Mouse (Mus musculus): ENCODE data around the gene Cdkal1. TPM values are rescaled to one million over a fixed set of nuclear protein-coding genes. Genes with fewer than 3 reads are reported as not detected.

Cdkal1 gene
- polyA plus RNA-seq, 1 experiment: 1.2 TPM

DNA sequence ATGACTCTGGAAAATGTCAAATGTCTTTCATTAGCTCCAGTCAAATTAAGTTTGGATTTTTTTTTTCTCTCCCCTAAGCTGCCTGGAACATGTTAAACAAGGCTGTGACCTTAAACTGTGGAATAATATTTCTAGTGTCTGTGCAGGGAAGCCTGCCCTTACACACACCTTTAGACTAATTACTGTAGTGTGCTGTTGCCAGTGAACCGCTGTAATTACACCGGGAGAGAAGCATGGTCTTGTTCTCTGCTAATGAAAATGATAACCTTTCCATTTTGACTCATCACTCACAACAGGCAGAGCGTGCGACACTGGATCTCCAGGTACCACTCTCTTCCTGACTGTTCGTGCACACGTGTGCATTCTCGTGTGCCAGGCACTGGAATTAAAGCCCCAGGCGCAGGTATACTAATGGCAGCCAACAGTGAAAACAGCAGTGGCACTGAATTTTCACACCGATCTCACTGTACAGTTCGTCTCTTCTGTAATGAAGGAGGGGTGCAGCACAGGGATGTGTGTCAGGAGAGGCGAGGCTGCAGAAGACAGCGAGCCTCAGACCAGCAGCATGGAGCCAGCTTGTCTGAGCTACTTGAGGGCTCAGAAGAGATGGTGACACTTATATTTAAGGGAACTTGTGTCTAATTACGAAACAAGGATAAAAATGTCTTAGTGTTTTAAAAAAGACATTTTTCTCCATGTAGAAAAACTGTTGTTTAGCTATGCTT lies 490.4 kb downstream of the Cdkal1 start:
- Histone ChIP-seq H3K36me3 (ENCODE audit: control insufficient read depth, insufficient read depth, low read length) (no peaks in the 10 kb centered on the region), H3K4me3 (ENCODE audit: extremely low read depth, insufficient read depth, insufficient read length) (no peak overlapping the region), H3K27ac (ENCODE audit: insufficient read depth, low read length) (no peak overlapping the region), H3K27me3 (ENCODE audit: control insufficient read depth, insufficient read depth, low read length) (no peaks in the 10 kb centered on the region), H3K4me1 (ENCODE audit: control insufficient read depth, insufficient read depth, insufficient read length) (no peaks in the 10 kb centered on the region)
- DNase-seq (ENCODE audit: low read depth in 1 of 2, low spot score in 2 of 2): no peak
- WGBS: 95% methylated on average over 13 of the region's 13 CpGs
- no peak for TF ChIP-seq POLR2A (IDR thresholded peaks at IDR 0.05; ENCODE audit: low read depth, low read length)
- no peak for TF ChIP-seq CTCF (IDR thresholded peaks at IDR 0.05; ENCODE audit: extremely low read depth, insufficient read depth, insufficient read length, insufficient replicate concordance)

DNA sequence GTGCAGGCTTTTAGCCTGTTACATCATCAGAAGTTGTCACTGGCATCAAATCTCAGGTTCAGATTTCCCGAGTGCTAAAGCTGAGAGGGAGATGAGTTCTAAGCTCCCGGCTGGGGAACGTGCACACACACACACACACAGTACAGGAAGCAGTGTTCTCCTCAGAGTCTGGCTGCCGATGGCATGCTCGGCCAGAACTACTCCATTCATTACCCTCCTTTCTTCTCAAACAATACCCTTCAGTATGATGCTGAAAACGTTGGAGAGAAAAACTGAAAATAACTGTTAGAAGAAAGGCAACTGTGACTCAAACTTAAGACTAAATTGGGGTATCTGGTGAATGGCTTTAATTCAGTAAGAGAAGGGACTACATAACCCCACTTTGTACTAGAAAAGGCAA lies 491.5 kb downstream of the Cdkal1 start:
- TF ChIP-seq CTCF (IDR thresholded peaks at IDR 0.05; ENCODE audit: extremely low read depth, insufficient read depth, insufficient read length, insufficient replicate concordance) (no peak), POLR2A (IDR thresholded peaks at IDR 0.05; ENCODE audit: low read depth, low read length) (no peak)
- H3K4me1 ChIP-seq (ENCODE audit: control insufficient read depth, insufficient read depth, insufficient read length): no peaks in the 10 kb centered on the region
- no peak overlapping the region for H3K4me3 ChIP-seq (ENCODE audit: extremely low read depth, insufficient read depth, insufficient read length)
- H3K36me3 ChIP-seq (ENCODE audit: control insufficient read depth, insufficient read depth, low read length): no peaks in the 10 kb centered on the region
- no peak for DNase-seq (ENCODE audit: low read depth in 1 of 2, low spot score in 2 of 2)
- H3K27ac ChIP-seq (ENCODE audit: insufficient read depth, low read length): no peak overlapping the region
- H3K27me3 ChIP-seq (ENCODE audit: control insufficient read depth, insufficient read depth, low read length): no peaks in the 10 kb centered on the region
- WGBS: 68% methylated on average over 6 of the region's 6 CpGs

DNA sequence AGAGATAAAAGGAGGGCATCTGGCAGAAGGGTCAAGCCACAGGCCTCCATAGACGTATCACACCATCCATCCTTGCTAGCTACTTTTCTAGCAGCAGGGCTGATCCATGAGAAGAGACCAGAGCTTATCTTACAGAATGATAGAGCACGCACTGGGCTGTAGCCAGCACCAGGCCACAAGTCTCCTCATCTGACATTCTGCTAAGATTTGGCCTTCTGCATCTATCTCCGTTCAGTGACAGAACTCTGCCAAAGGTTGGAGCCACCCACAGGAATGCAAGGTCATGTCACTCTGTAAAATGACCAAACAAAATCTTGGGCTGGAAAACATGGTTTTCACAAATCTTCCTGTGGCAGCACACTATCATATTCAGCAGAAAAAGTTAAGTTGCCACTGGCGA lies 493.6 kb downstream of the Cdkal1 start:
- WGBS: 85% methylated on average over 4 of the region's 4 CpGs
- Histone ChIP-seq H3K27me3 (ENCODE audit: control insufficient read depth, insufficient read depth, low read length) (no peaks in the 10 kb centered on the region), H3K4me3 (ENCODE audit: extremely low read depth, insufficient read depth, insufficient read length) (no peak overlapping the region), H3K27ac (ENCODE audit: insufficient read depth, low read length) (no peak overlapping the region), H3K36me3 (ENCODE audit: control insufficient read depth, insufficient read depth, low read length) (no peaks in the 10 kb centered on the region), H3K4me1 (ENCODE audit: control insufficient read depth, insufficient read depth, insufficient read length) (no peaks in the 10 kb centered on the region)
- no peak for DNase-seq (ENCODE audit: low read depth in 1 of 2, low spot score in 2 of 2)
- TF ChIP-seq POLR2A (IDR thresholded peaks at IDR 0.05; ENCODE audit: low read depth, low read length) (no peak), CTCF (IDR thresholded peaks at IDR 0.05; ENCODE audit: extremely low read depth, insufficient read depth, insufficient read length, insufficient replicate concordance) (no peak)

DNA sequence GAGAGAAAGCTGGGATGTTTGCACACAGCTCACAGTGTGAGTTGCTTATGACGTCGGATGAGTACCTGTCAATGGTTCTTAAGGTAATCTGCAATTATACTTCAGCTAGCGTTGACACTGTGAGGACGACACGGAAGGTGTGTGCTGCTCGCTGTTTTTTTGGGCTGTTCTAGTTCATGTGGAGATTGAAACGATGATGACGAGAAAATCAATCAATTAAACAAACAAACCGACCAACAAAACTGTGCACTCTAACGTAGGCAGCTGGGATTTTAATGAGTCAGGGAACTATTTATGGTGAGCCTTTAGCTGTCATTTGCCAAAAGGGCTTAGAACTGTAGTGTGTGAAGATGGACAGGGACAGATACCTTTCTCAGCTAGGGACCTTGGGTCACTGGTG lies 494.6 kb downstream of the Cdkal1 start:
- no peak for TF ChIP-seq POLR2A (IDR thresholded peaks at IDR 0.05; ENCODE audit: low read depth, low read length)
- no peak for TF ChIP-seq CTCF (IDR thresholded peaks at IDR 0.05; ENCODE audit: extremely low read depth, insufficient read depth, insufficient read length, insufficient replicate concordance)
- Histone ChIP-seq H3K4me1 (ENCODE audit: control insufficient read depth, insufficient read depth, insufficient read length) (no peaks in the 10 kb centered on the region), H3K36me3 (ENCODE audit: control insufficient read depth, insufficient read depth, low read length) (no peaks in the 10 kb centered on the region), H3K27ac (ENCODE audit: insufficient read depth, low read length) (no peak overlapping the region), H3K27me3 (ENCODE audit: control insufficient read depth, insufficient read depth, low read length) (no peaks in the 10 kb centered on the region), H3K4me3 (ENCODE audit: extremely low read depth, insufficient read depth, insufficient read length) (no peak overlapping the region)
- no peak for DNase-seq (ENCODE audit: low read depth in 1 of 2, low spot score in 2 of 2)
- 93% methylated on average over 10 of the region's 10 CpGs for WGBS

- WGBS: 90% methylated on average over 1 of the region's 1 CpGs
- H3K4me1 ChIP-seq (ENCODE audit: control insufficient read depth, insufficient read depth, insufficient read length): no peaks in the 10 kb centered on the region
- no peak for DNase-seq (ENCODE audit: low read depth in 1 of 2, low spot score in 2 of 2)
- H3K36me3 ChIP-seq (ENCODE audit: control insufficient read depth, insufficient read depth, low read length): peaks cover under 1% of the 10 kb centered on the region; the same call in 1 of the 2 replicates
- no peak overlapping the region for H3K27ac ChIP-seq (ENCODE audit: insufficient read depth, low read length)
- TF ChIP-seq POLR2A (IDR thresholded peaks at IDR 0.05; ENCODE audit: low read depth, low read length) (no peak), CTCF (IDR thresholded peaks at IDR 0.05; ENCODE audit: extremely low read depth, insufficient read depth, insufficient read length, insufficient replicate concordance) (no peak)
- no peak overlapping the region for H3K4me3 ChIP-seq (ENCODE audit: extremely low read depth, insufficient read depth, insufficient read length)
- H3K27me3 ChIP-seq (ENCODE audit: control insufficient read depth, insufficient read depth, low read length): no peaks in the 10 kb centered on the region
Observed at GRCm38 (mm10) chr13:29359341-29359740, 496.1 kb downstream of the Cdkal1 start.

GRCm38 (mm10) chr13:29357483-29357882 lies 498.0 kb downstream of the Cdkal1 start:
- H3K27ac ChIP-seq (ENCODE audit: insufficient read depth, low read length): no peak overlapping the region
- no peak for DNase-seq (ENCODE audit: low read depth in 1 of 2, low spot score in 2 of 2)
- no peaks in the 10 kb centered on the region for H3K27me3 ChIP-seq (ENCODE audit: control insufficient read depth, insufficient read depth, low read length)
- WGBS: 93% methylated on average over 5 of the region's 5 CpGs
- H3K4me3 ChIP-seq (ENCODE audit: extremely low read depth, insufficient read depth, insufficient read length): no peak overlapping the region
- H3K36me3 ChIP-seq (ENCODE audit: control insufficient read depth, insufficient read depth, low read length): peaks cover 4% of the 10 kb centered on the region; the same call in 1 of the 2 replicates
- no peaks in the 10 kb centered on the region for H3K4me1 ChIP-seq (ENCODE audit: control insufficient read depth, insufficient read depth, insufficient read length)
- TF ChIP-seq POLR2A (IDR thresholded peaks at IDR 0.05; ENCODE audit: low read depth, low read length) (no peak), CTCF (IDR thresholded peaks at IDR 0.05; ENCODE audit: extremely low read depth, insufficient read depth, insufficient read length, insufficient replicate concordance) (no peak)

DNA sequence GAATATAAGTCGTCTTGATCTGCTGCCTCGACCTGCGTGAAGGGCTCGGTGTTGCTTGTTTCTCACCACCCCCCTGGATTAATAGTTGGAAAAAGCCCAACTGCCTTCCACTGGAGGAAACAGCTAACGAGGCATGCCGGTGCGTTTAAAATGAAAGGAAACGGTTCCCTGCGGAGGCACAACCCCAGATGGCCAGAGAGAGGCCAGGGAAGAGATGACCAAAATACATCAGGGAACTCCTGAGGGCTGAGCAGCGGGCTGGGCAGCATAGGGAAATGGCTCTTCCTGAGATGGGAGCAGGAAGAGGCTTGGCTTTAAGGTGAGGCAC lies 499.4 kb downstream of the Cdkal1 start:
- no peaks in the 10 kb centered on the region for H3K4me1 ChIP-seq (ENCODE audit: control insufficient read depth, insufficient read depth, insufficient read length)
- 85% methylated on average over 10 of the region's 10 CpGs for WGBS
- DNase-seq (ENCODE audit: low read depth in 1 of 2, low spot score in 2 of 2): no peak
- H3K27me3 ChIP-seq (ENCODE audit: control insufficient read depth, insufficient read depth, low read length): no peaks in the 10 kb centered on the region
- H3K27ac ChIP-seq (ENCODE audit: insufficient read depth, low read length): no peak overlapping the region
- peaks cover 5% of the 10 kb centered on the region; the same call in 1 of the 2 replicates for H3K36me3 ChIP-seq (ENCODE audit: control insufficient read depth, insufficient read depth, low read length)
- TF ChIP-seq POLR2A (IDR thresholded peaks at IDR 0.05; ENCODE audit: low read depth, low read length) (no peak), CTCF (IDR thresholded peaks at IDR 0.05; ENCODE audit: extremely low read depth, insufficient read depth, insufficient read length, insufficient replicate concordance) (no peak)
- no peak overlapping the region for H3K4me3 ChIP-seq (ENCODE audit: extremely low read depth, insufficient read depth, insufficient read length)
